8 mouse cellular contexts compared by ENCODE assay signal in genomic region chr19:46148372-46148760, GRCm38 (mm10). TPM values are rescaled to one million over a fixed set of nuclear protein-coding genes. Genes with fewer than 3 reads are reported as not detected.
A peak's percentile ranks its signal among the peaks of the same experiment; 100 is the strongest.
DNase-seq lines count a peak whose midpoint lies in the region; ATAC-seq and TF ChIP-seq lines count a peak whose summit lies in the region.

No protein-coding gene starts in this region.

- TF ChIP-seq CTCF in lung, adult 2 months (IDR thresholded peaks at IDR 0.05; ENCODE audit: insufficient read depth, low read length), result no peak
- no peak for TF ChIP-seq CTCF in olfactory bulb, adult 2 months (IDR thresholded peaks at IDR 0.05; ENCODE audit: insufficient read depth, low read depth, low read length)

- H3K9ac ChIP-seq in embryonic facial prominence, embryonic 14.5 days (ENCODE audit: low read depth, low read length), result peak overlapping the region; percentile 52; the same call in 1 of the 2 replicates
- H3K9ac ChIP-seq in heart, embryonic 12.5 days, result peak overlapping the region; percentile 49
- H3K9ac ChIP-seq in kidney, embryonic 16.5 days (replicated peaks; ENCODE audit: low read length), result peak overlapping the region; percentile 29; the same call in 1 of the 2 replicates

- H3K4me2 ChIP-seq in embryonic facial prominence, embryonic 14.5 days (ENCODE audit: low read depth, low read length), result peak overlapping the region; percentile 98
- H3K4me2 ChIP-seq in heart, embryonic 12.5 days, result peak overlapping the region; percentile 99
- H3K4me2 ChIP-seq in kidney, embryonic 16.5 days (replicated peaks; ENCODE audit: low read depth, low read length), result peak overlapping the region; percentile 91

- no peak for TF ChIP-seq POLR2A in lung, adult 2 months (IDR thresholded peaks at IDR 0.05; ENCODE audit: borderline replicate concordance, extremely low read depth, low read depth, low read length)
- TF ChIP-seq POLR2A in olfactory bulb, adult 2 months (IDR thresholded peaks at IDR 0.05; ENCODE audit: insufficient read depth, low read depth, low read length), result no peak

- H3K36me3 ChIP-seq in embryonic facial prominence, embryonic 14.5 days (ENCODE audit: control insufficient read depth, insufficient read depth, low read length), result no peaks in the 10 kb centered on the region
- no peaks in the 10 kb centered on the region for H3K36me3 ChIP-seq in heart, embryonic 12.5 days
- H3K36me3 ChIP-seq in kidney, embryonic 16.5 days (ENCODE audit: insufficient read depth, low read length), result no peaks in the 10 kb centered on the region

- H3K27ac ChIP-seq in embryonic facial prominence, embryonic 14.5 days (replicated peaks; ENCODE audit: low read depth, low read length), result no peak overlapping the region
- no peak overlapping the region for H3K27ac ChIP-seq in heart, embryonic 12.5 days (ENCODE audit: poor library complexity, severe bottlenecking)
- H3K27ac ChIP-seq in kidney, embryonic 16.5 days (ENCODE audit: low read length), result no peak overlapping the region
- no peak overlapping the region for H3K27ac ChIP-seq in olfactory bulb, adult 2 months (ENCODE audit: insufficient read depth, low read depth, low read length)

- intact Hi-C loops in left cerebral cortex, postnatal 10 days (cut with DNase I), result no loop called here

- H3K4me3 ChIP-seq in embryonic facial prominence, embryonic 14.5 days (ENCODE audit: low read depth, low read length), result peak overlapping the region; percentile 59
- peak overlapping the region; percentile 68 for H3K4me3 ChIP-seq in heart, embryonic 12.5 days
- H3K4me3 ChIP-seq in kidney, embryonic 16.5 days (ENCODE audit: low read length), result peak overlapping the region; percentile 62
- peak overlapping the region; percentile 60 for H3K4me3 ChIP-seq in lung, adult 2 months (replicated peaks; ENCODE audit: extremely low read depth, low read depth, low read length)
- H3K4me3 ChIP-seq in olfactory bulb, adult 2 months (ENCODE audit: insufficient read depth, low read depth, low read length), result peak overlapping the region; percentile 39

- peaks cover 67% of the 10 kb centered on the region for H3K27me3 ChIP-seq in embryonic facial prominence, embryonic 14.5 days (replicated peaks; ENCODE audit: control insufficient read depth, insufficient read depth, low read length)
- H3K27me3 ChIP-seq in heart, embryonic 12.5 days (replicated peaks), result peaks cover 58% of the 10 kb centered on the region
- H3K27me3 ChIP-seq in kidney, embryonic 16.5 days (ENCODE audit: insufficient read depth, low read length), result peaks cover 71% of the 10 kb centered on the region

- under 1% methylated on average over 20 of the region's 27 CpGs for WGBS in embryonic facial prominence, embryonic 14.5 days
- WGBS in heart, embryonic 12.5 days, result under 1% methylated on average over 27 of the region's 27 CpGs
- under 1% methylated on average over 22 of the region's 27 CpGs for WGBS in kidney, embryonic 16.5 days
- under 1% methylated on average over 27 of the region's 27 CpGs for WGBS in lung, adult 2 months
- WGBS in olfactory bulb, adult 2 months, result under 1% methylated on average over 26 of the region's 27 CpGs

- peak; percentile 47 to 91 for DNase-seq in left cerebral cortex, postnatal 10 days (ENCODE audit: extremely low spot score in 1 of 2, low spot score in 2 of 2)
- DNase-seq in left cerebral cortex, adult 8-10 months (ENCODE audit: low spot score in 2 of 2), result no peak
- DNase-seq in embryonic facial prominence, embryonic 14.5 days (ENCODE audit: low spot score), result peak; percentile 97
- DNase-seq in lung, adult 2 months, result peak; percentile 73
- DNase-seq in thymus, adult 18-20 months, result peak; percentile 40 to 55

- peak; percentile 60 for ATAC-seq in embryonic facial prominence, embryonic 14.5 days (ENCODE audit: low read depth)
- ATAC-seq in heart, embryonic 12.5 days (ENCODE audit: insufficient number of reproducible peaks, low FRiP score), result peak; percentile 85
- peak; percentile 76 for ATAC-seq in kidney, embryonic 16.5 days (ENCODE audit: low FRiP score, low TSS enrichment)

- H3K4me1 ChIP-seq in embryonic facial prominence, embryonic 14.5 days (ENCODE audit: control insufficient read depth, insufficient read depth, low read length), result peaks cover 11% of the 10 kb centered on the region
- H3K4me1 ChIP-seq in heart, embryonic 12.5 days (replicated peaks), result peaks cover 20% of the 10 kb centered on the region
- peaks cover 21% of the 10 kb centered on the region for H3K4me1 ChIP-seq in kidney, embryonic 16.5 days (ENCODE audit: insufficient read depth, low read length)
- peaks cover 6% of the 10 kb centered on the region; the same call in 1 of the 2 replicates for H3K4me1 ChIP-seq in lung, adult 2 months (ENCODE audit: control insufficient read depth, insufficient read depth, low read length)
- H3K4me1 ChIP-seq in olfactory bulb, adult 2 months (ENCODE audit: control insufficient read depth, insufficient read depth, low read length), result peaks cover 15% of the 10 kb centered on the region

- H3K9me3 ChIP-seq in embryonic facial prominence, embryonic 14.5 days (ENCODE audit: control insufficient read depth, low read length), result no peaks in the 10 kb centered on the region
- H3K9me3 ChIP-seq in heart, embryonic 12.5 days (replicated peaks), result no peaks in the 10 kb centered on the region
- H3K9me3 ChIP-seq in kidney, embryonic 16.5 days (ENCODE audit: low read length), result no peaks in the 10 kb centered on the region

RNA-seq across cellular contexts. Expression of gene Pitx3, which starts 0.2 kb away (rescaled TPM):
- not detected for total RNA-seq in left cerebral cortex, postnatal 10 days (2021)
- not detected for total RNA-seq in left cerebral cortex, adult 8-10 months (2022)
- polyA plus RNA-seq in embryonic facial prominence, embryonic 14.5 days (2014; fragmentation: Nextera tagmentation; extraction: Ambion mirVana), result 10.5 and 13.1 TPM in 2 replicates
- polyA plus RNA-seq in heart, embryonic 12.5 days (2016; fragmentation: Nextera tagmentation; extraction: Ambion mirVana), result 1.0 and 2.2 TPM in 2 replicates
- polyA plus RNA-seq in kidney, embryonic 16.5 days (2015; fragmentation: Nextera tagmentation; extraction: Ambion mirVana), result 0.26 TPM in 1 of 2 replicates, not detected in the other
- 0.86 TPM in 1 of 2 replicates, not detected in the other for polyA plus RNA-seq in lung, adult 2 months (2012; rRNA removed)
- not detected in 2 replicates for polyA plus RNA-seq in olfactory bulb, adult 2 months (2012; ENCODE audit: insufficient read depth, insufficient read length, low replicate concordance, missing spikeins)

RNA-seq across cellular contexts. Expression of gene Gbf1, which starts 3.9 kb away (rescaled TPM):
- total RNA-seq in left cerebral cortex, postnatal 10 days (2021), result 100 to 1,000 TPM; 100 TPM
- 10 to 100 TPM; 76.4 to 97.5 (median 78.8) TPM for total RNA-seq in left cerebral cortex, adult 8-10 months (2022)
- polyA plus RNA-seq in embryonic facial prominence, embryonic 14.5 days (2014; fragmentation: Nextera tagmentation; extraction: Ambion mirVana), result 57.3 and 60.4 TPM in 2 replicates
- 53.5 and 54.1 TPM in 2 replicates for polyA plus RNA-seq in heart, embryonic 12.5 days (2016; fragmentation: Nextera tagmentation; extraction: Ambion mirVana)
- polyA plus RNA-seq in kidney, embryonic 16.5 days (2015; fragmentation: Nextera tagmentation; extraction: Ambion mirVana), result 40.5 and 43.0 TPM in 2 replicates
- 80.6 and 94.9 TPM in 2 replicates for polyA plus RNA-seq in lung, adult 2 months (2012; rRNA removed)
- 348 TPM in 1 of 2 replicates, not detected in the other for polyA plus RNA-seq in olfactory bulb, adult 2 months (2012; ENCODE audit: insufficient read depth, insufficient read length, low replicate concordance, missing spikeins)

RNA-seq across cellular contexts. Expression of gene Elovl3, which starts 16.7 kb away (rescaled TPM):
- not detected for total RNA-seq in left cerebral cortex, postnatal 10 days (2021)
- not detected for total RNA-seq in left cerebral cortex, adult 8-10 months (2022)
- 1.1 and 1.4 TPM in 2 replicates for polyA plus RNA-seq in embryonic facial prominence, embryonic 14.5 days (2014; fragmentation: Nextera tagmentation; extraction: Ambion mirVana)
- not detected in 2 replicates for polyA plus RNA-seq in heart, embryonic 12.5 days (2016; fragmentation: Nextera tagmentation; extraction: Ambion mirVana)
- not detected in 2 replicates for polyA plus RNA-seq in kidney, embryonic 16.5 days (2015; fragmentation: Nextera tagmentation; extraction: Ambion mirVana)
- polyA plus RNA-seq in lung, adult 2 months (2012; rRNA removed), result 1.3 TPM in 1 of 2 replicates, not detected in the other
- polyA plus RNA-seq in olfactory bulb, adult 2 months (2012; ENCODE audit: insufficient read depth, insufficient read length, low replicate concordance, missing spikeins), result not detected in 2 replicates

Comparison
In these comparisons a context has a peak if more than half of its experiments do, and no peak if none do; other contexts are left out.
1. DNase-seq: peak in left cerebral cortex, postnatal 10 days (2 of 2), embryonic facial prominence, embryonic 14.5 days (single experiment), lung, adult 2 months (single experiment) and thymus, adult 18-20 months (2 of 2); none in left cerebral cortex, adult 8-10 months (0 of 2).
2. Peak in every context shown above with its lines, with median percentiles within 50 percentile points of each other: ATAC-seq, H3K4me2 ChIP-seq, H3K4me3 ChIP-seq and H3K9ac ChIP-seq.